ENCODE assay signal across 8 mouse cellular contexts in genomic region chr3:66981101-66981661, GRCm38 (mm10). TPM values are rescaled to one million over a fixed set of nuclear protein-coding genes. Genes with fewer than 3 reads are reported as not detected.
A peak's percentile ranks its signal among the peaks of the same experiment; 100 is the strongest.
DNase-seq lines count a peak whose midpoint lies in the region; ATAC-seq and TF ChIP-seq lines count a peak whose summit lies in the region.

TSS of gene Rsrc1 (plus strand) at chr3:66981390.

- H3K4me3 ChIP-seq in forebrain, embryonic 14.5 days (ENCODE audit: low read depth, low read length): peak within 1 kb of the TSS; percentile 38
- peak within 1 kb of the TSS; percentile 73 for H3K4me3 ChIP-seq in testis, adult 2 months (ENCODE audit: control insufficient read depth, low read depth, low read length)

- ATAC-seq in forebrain, embryonic 14.5 days: peak; percentile 18; the same call in 1 of the 2 replicates
- ATAC-seq in hematopoietic stem cell, adult 5-6 weeks (replicated peaks in 1 of 2; ENCODE audit: insufficient read depth in 1 of 2, low FRiP score in 2 of 2, low TSS enrichment in 1 of 2, low read depth in 1 of 2, poor library complexity in 2 of 2, severe bottlenecking in 2 of 2): peak in 1 of 2 experiments; percentile 12; a peak in 1 of 4 replicates
- peak; percentile 25 for ATAC-seq in megakaryocyte, adult 5-6 weeks (ENCODE audit: poor library complexity, severe bottlenecking)

- H3K27ac ChIP-seq in forebrain, embryonic 14.5 days (ENCODE audit: low read depth, low read length): 0 out of 2 replicates have a peak within 1 kb of the TSS, but pooled peaks have one; percentile 21
- no peak within 1 kb of the TSS for H3K27ac ChIP-seq in testis, adult 2 months (ENCODE audit: control insufficient read depth, insufficient read depth, low read depth, low read length)

- no peak for TF ChIP-seq POLR2A in testis, adult 2 months (IDR thresholded peaks at IDR 0.05; ENCODE audit: control insufficient read depth, low read depth, low read length)

- no peak for TF ChIP-seq CTCF in testis, adult 2 months (IDR thresholded peaks at IDR 0.05; ENCODE audit: control insufficient read depth, insufficient read depth, insufficient replicate concordance, low read depth, low read length)

- peaks cover 70% of the 10 kb centered on the region for H3K27me3 ChIP-seq in forebrain, embryonic 14.5 days (replicated peaks; ENCODE audit: control insufficient read depth, insufficient read depth, low read length)
- peaks cover 19% of the 10 kb centered on the region for H3K27me3 ChIP-seq in testis, adult 2 months (ENCODE audit: control insufficient read depth, insufficient read depth, low read length)

- H3K4me1 ChIP-seq in forebrain, embryonic 14.5 days (ENCODE audit: control insufficient read depth, insufficient read depth, low read length): no peaks in the 10 kb centered on the region; the same call in 1 of the 2 replicates
- peaks cover 10% of the 10 kb centered on the region for H3K4me1 ChIP-seq in testis, adult 2 months (ENCODE audit: control insufficient read depth, insufficient read depth, low read length)

- no peaks in the 10 kb centered on the region for H3K36me3 ChIP-seq in forebrain, embryonic 14.5 days (ENCODE audit: control insufficient read depth, insufficient read depth, low read length)
- H3K36me3 ChIP-seq in testis, adult 2 months (ENCODE audit: control insufficient read depth, insufficient read depth, low read length): no peaks in the 10 kb centered on the region

- no peaks in the 10 kb centered on the region for H3K9me3 ChIP-seq in forebrain, embryonic 14.5 days (replicated peaks; ENCODE audit: control insufficient read depth, low read length)

- WGBS in forebrain, embryonic 14.5 days: under 1% methylated on average over 49 of the region's 62 CpGs

- DNase-seq in cerebellum, postnatal 10 days: peak; percentile 41 to 46
- DNase-seq in cerebellum, adult 11 months: no peak
- DNase-seq in adrenal gland, adult 18-20 months (ENCODE audit: low spot score in 2 of 2): peak; percentile 76 to 77
- no peak for DNase-seq in forebrain, embryonic 14.5 days (ENCODE audit: low spot score)
- peak in 1 of 2 experiments; percentile 11 for DNase-seq in layer of hippocampus, postnatal 36 days

- peak within 1 kb of the TSS; percentile 48; the same call in 1 of the 2 replicates for H3K9ac ChIP-seq in forebrain, embryonic 14.5 days (ENCODE audit: low read length)

- H3K4me2 ChIP-seq in forebrain, embryonic 14.5 days (ENCODE audit: low read length): peak within 1 kb of the TSS; percentile 59

RNA-seq across cellular contexts. Expression of gene Rsrc1, which starts in this region (rescaled TPM):
- total RNA-seq in adrenal gland, adult 18-20 months (2021): 10 to 100 TPM; 26.9 to 31.2 TPM
- polyA plus RNA-seq in forebrain, embryonic 14.5 days (2014; fragmentation: Nextera tagmentation; extraction: Ambion mirVana): 30.6 and 31.9 TPM in 2 replicates
- total RNA-seq in hematopoietic stem cell, adult 5-6 weeks (2017): 42.1 and 45.8 TPM in 2 replicates
- total RNA-seq in layer of hippocampus, postnatal 36 days (2021): 10 to 100 TPM; 33.9 to 34.0 TPM
- total RNA-seq in megakaryocyte, adult 5-6 weeks (2015): 22.0 and 22.8 TPM in 2 replicates
- total RNA-seq in megakaryocyte, adult 5-6 weeks (2017): 28.6 and 32.6 TPM in 2 replicates
- polyA plus RNA-seq in testis, adult 2 months (2012; rRNA removed): 14.3 and 14.9 TPM in 2 replicates

Comparison
In these comparisons a context has a peak if more than half of its experiments do, and no peak if none do; other contexts are left out.
1. DNase-seq: peak in cerebellum, postnatal 10 days (2 of 2) and adrenal gland, adult 18-20 months (2 of 2); none in cerebellum, adult 11 months (single experiment) and forebrain, embryonic 14.5 days (single experiment).